Mouse (Mus musculus): Measurements from ENCODE around the gene Siglec1. TPM values are rescaled to one million over a fixed set of nuclear protein-coding genes. Genes with fewer than 3 reads are reported as not detected.
A peak's percentile ranks its signal among the peaks of the same experiment; 100 is the strongest.

Gene Siglec1
- 0.22 and 0.63 TPM in 2 replicates for polyA plus RNA-seq (2015; fragmentation: Nextera tagmentation; extraction: Ambion mirVana)

GRCm38 (mm10) chr2:131086667-131087390, at the start of gene Siglec1:
Gene Siglec1 (minus strand): TSS chr2:131086765.
- H3K4me2 ChIP-seq, result no peak within 1 kb of the TSS
- no peaks in the 10 kb centered on the region for H3K36me3 ChIP-seq
- H3K9me3 ChIP-seq, result no peaks in the 10 kb centered on the region
- H3K9ac ChIP-seq, result no peak within 1 kb of the TSS
- ATAC-seq (ENCODE audit: low FRiP score, low read depth), result no peak
- no peaks in the 10 kb centered on the region for H3K27me3 ChIP-seq
- 88% methylated on average over 11 of the region's 11 CpGs for WGBS
- no peaks in the 10 kb centered on the region for H3K4me1 ChIP-seq (replicated peaks)
- H3K4me3 ChIP-seq, result no peak within 1 kb of the TSS
- H3K27ac ChIP-seq (replicated peaks), result no peak within 1 kb of the TSS

- 77% methylated on average over 11 of the region's 11 CpGs for WGBS
- H3K27ac ChIP-seq (replicated peaks), result no peak overlapping the region
- H3K27me3 ChIP-seq, result no peaks in the 10 kb centered on the region
- H3K4me3 ChIP-seq, result no peak overlapping the region
- peak; percentile 32; the same call in 1 of the 2 replicates for ATAC-seq (ENCODE audit: low FRiP score, low read depth)
- H3K9ac ChIP-seq, result no peak overlapping the region
- no peaks in the 10 kb centered on the region for H3K9me3 ChIP-seq
- no peak overlapping the region for H3K4me2 ChIP-seq
- H3K36me3 ChIP-seq, result no peaks in the 10 kb centered on the region
- no peaks in the 10 kb centered on the region for H3K4me1 ChIP-seq (replicated peaks)
Measured at GRCm38 (mm10) chr2:131135521-131136139, 49.1 kb upstream of the Siglec1 start.

- no peaks in the 10 kb centered on the region for H3K27me3 ChIP-seq
- no peaks in the 10 kb centered on the region for H3K36me3 ChIP-seq
- H3K9me3 ChIP-seq, result no peaks in the 10 kb centered on the region
- no peaks in the 10 kb centered on the region for H3K4me1 ChIP-seq (replicated peaks)
- 87% methylated on average over 8 of the region's 8 CpGs for WGBS
- H3K9ac ChIP-seq, result no peak overlapping the region
- H3K27ac ChIP-seq (replicated peaks), result peak overlapping the region; percentile 42
- no peak for ATAC-seq (ENCODE audit: low FRiP score, low read depth)
- H3K4me3 ChIP-seq, result no peak overlapping the region
- H3K4me2 ChIP-seq, result no peak overlapping the region
Measured at GRCm38 (mm10) chr2:131134826-131135400, 48.3 kb upstream of the Siglec1 start.

- H3K4me2 ChIP-seq, result no peak overlapping the region
- WGBS, result 70% methylated on average over 1 of the region's 1 CpGs
- no peak overlapping the region for H3K4me3 ChIP-seq
- H3K27me3 ChIP-seq, result no peaks in the 10 kb centered on the region
- H3K4me1 ChIP-seq (replicated peaks), result no peaks in the 10 kb centered on the region
- H3K36me3 ChIP-seq, result no peaks in the 10 kb centered on the region
- H3K9me3 ChIP-seq, result no peaks in the 10 kb centered on the region
- ATAC-seq (ENCODE audit: low FRiP score, low read depth), result no peak
- H3K27ac ChIP-seq (replicated peaks), result no peak overlapping the region
- no peak overlapping the region for H3K9ac ChIP-seq
Measured at GRCm38 (mm10) chr2:131134381-131134780, 47.8 kb upstream of the Siglec1 start.

- H3K4me3 ChIP-seq, result no peak within 1 kb of the TSS
- H3K27ac ChIP-seq (replicated peaks), result no peak within 1 kb of the TSS
- no peak within 1 kb of the TSS for H3K4me2 ChIP-seq
- no peaks in the 10 kb centered on the region for H3K27me3 ChIP-seq
- no peak for ATAC-seq (ENCODE audit: low FRiP score, low read depth)
- H3K9ac ChIP-seq, result no peak within 1 kb of the TSS
- no peaks in the 10 kb centered on the region for H3K36me3 ChIP-seq
- H3K9me3 ChIP-seq, result no peaks in the 10 kb centered on the region
- H3K4me1 ChIP-seq (replicated peaks), result no peaks in the 10 kb centered on the region
- 80% methylated on average over 9 of the region's 9 CpGs for WGBS
Measured at GRCm38 (mm10) chr2:131132930-131133547, 46.5 kb upstream of the Siglec1 start, which contains the start of gene Gm11037. Gene Gm11037 (plus strand): TSS chr2:131133497.

GRCm38 (mm10) chr2:131132111-131132888, 45.7 kb upstream of the Siglec1 start:
- Histone ChIP-seq H3K27me3 (no peaks in the 10 kb centered on the region), H3K4me3 (no peak overlapping the region), H3K4me1 (replicated peaks) (peaks cover 4% of the 10 kb centered on the region), H3K4me2 (no peak overlapping the region), H3K9ac (no peak overlapping the region), H3K36me3 (no peaks in the 10 kb centered on the region), H3K27ac (replicated peaks) (no peak overlapping the region), H3K9me3 (no peaks in the 10 kb centered on the region)
- WGBS, result 86% methylated on average over 10 of the region's 10 CpGs
- ATAC-seq (ENCODE audit: low FRiP score, low read depth), result no peak

GRCm38 (mm10) chr2:131130849-131131248, 44.3 kb upstream of the Siglec1 start:
- H3K4me2 ChIP-seq, result no peak overlapping the region
- no peak overlapping the region for H3K4me3 ChIP-seq
- WGBS, result 88% methylated on average over 2 of the region's 2 CpGs
- H3K9ac ChIP-seq, result no peak overlapping the region
- peaks cover 14% of the 10 kb centered on the region for H3K4me1 ChIP-seq (replicated peaks)
- ATAC-seq (ENCODE audit: low FRiP score, low read depth), result no peak
- no peak overlapping the region for H3K27ac ChIP-seq (replicated peaks)
- no peaks in the 10 kb centered on the region for H3K36me3 ChIP-seq
- no peaks in the 10 kb centered on the region for H3K27me3 ChIP-seq
- H3K9me3 ChIP-seq, result no peaks in the 10 kb centered on the region

GRCm38 (mm10) chr2:131129836-131130235, 43.3 kb upstream of the Siglec1 start:
- no peak overlapping the region for H3K4me2 ChIP-seq
- no peak overlapping the region for H3K9ac ChIP-seq
- no peak overlapping the region for H3K27ac ChIP-seq (replicated peaks)
- no peaks in the 10 kb centered on the region for H3K27me3 ChIP-seq
- peaks cover 14% of the 10 kb centered on the region for H3K4me1 ChIP-seq (replicated peaks)
- 75% methylated on average over 5 of the region's 5 CpGs for WGBS
- H3K36me3 ChIP-seq, result no peaks in the 10 kb centered on the region
- no peak for ATAC-seq (ENCODE audit: low FRiP score, low read depth)
- no peaks in the 10 kb centered on the region for H3K9me3 ChIP-seq
- H3K4me3 ChIP-seq, result no peak overlapping the region

GRCm38 (mm10) chr2:131128636-131129157, 42.1 kb upstream of the Siglec1 start:
- peaks cover 14% of the 10 kb centered on the region for H3K4me1 ChIP-seq (replicated peaks)
- no peak overlapping the region for H3K27ac ChIP-seq (replicated peaks)
- H3K9me3 ChIP-seq, result no peaks in the 10 kb centered on the region
- H3K9ac ChIP-seq, result no peak overlapping the region
- 86% methylated on average over 3 of the region's 3 CpGs for WGBS
- H3K4me2 ChIP-seq, result peak overlapping the region; percentile 19; the same call in 1 of the 2 replicates
- H3K36me3 ChIP-seq, result no peaks in the 10 kb centered on the region
- no peak overlapping the region for H3K4me3 ChIP-seq
- H3K27me3 ChIP-seq, result no peaks in the 10 kb centered on the region
- ATAC-seq (ENCODE audit: low FRiP score, low read depth), result no peak

- no peak for ATAC-seq (ENCODE audit: low FRiP score, low read depth)
- Histone ChIP-seq H3K9me3 (no peaks in the 10 kb centered on the region), H3K4me1 (replicated peaks) (peaks cover 14% of the 10 kb centered on the region), H3K4me2 (peak overlapping the region; percentile 70), H3K36me3 (no peaks in the 10 kb centered on the region), H3K9ac (no peak overlapping the region), H3K27me3 (no peaks in the 10 kb centered on the region), H3K4me3 (0 out of 2 replicates have a peak overlapping the region, but pooled peaks have one; percentile 35), H3K27ac (replicated peaks) (no peak overlapping the region)
- 89% methylated on average over 5 of the region's 5 CpGs for WGBS
Measured at GRCm38 (mm10) chr2:131128211-131128610, 41.6 kb upstream of the Siglec1 start.

- Histone ChIP-seq H3K27me3 (no peaks in the 10 kb centered on the region), H3K36me3 (no peaks in the 10 kb centered on the region), H3K9me3 (no peaks in the 10 kb centered on the region), H3K4me1 (replicated peaks) (peaks cover 14% of the 10 kb centered on the region), H3K9ac (peak within 1 kb of the TSS; percentile 42), H3K27ac (replicated peaks) (no peak within 1 kb of the TSS), H3K4me2 (peak within 1 kb of the TSS; percentile 70), H3K4me3 (peak within 1 kb of the TSS; percentile 35)
- ATAC-seq (ENCODE audit: low FRiP score, low read depth), result peak; percentile 74
- 2% methylated on average over 26 of the region's 28 CpGs for WGBS
Measured at GRCm38 (mm10) chr2:131127161-131127730, 40.7 kb upstream of the Siglec1 start, which contains the start of gene Hspa12b. Gene Hspa12b (plus strand): TSS chr2:131127280.

Measured in hindbrain, embryonic 15.5 days (tissue).